ENCODE assay signal across 24 mouse cellular contexts in genomic region chr14:98808117-98808516, GRCm38 (mm10).
"Had no signal": no experiment of that assay in that cellular context is flagged by ENCODE, and none has a peak within 500 bp of the region (broad histone marks: within the 10 kb centered on the region; RNA-seq: fewer than 3 reads in every experiment).

No protein-coding gene starts in this region.

- H3K9me3 ChIP-seq: heart, embryonic 13.5 days; heart, embryonic 15.5 days; hindbrain, embryonic 13.5 days; hindbrain, embryonic 15.5 days; limb, embryonic 13.5 days; limb, embryonic 15.5 days; liver, embryonic 12.5 days had no signal

- H3K4me2 ChIP-seq: heart, embryonic 11.5 days; heart, embryonic 13.5 days; heart, embryonic 15.5 days; hindbrain, embryonic 13.5 days; hindbrain, embryonic 15.5 days; limb, embryonic 13.5 days; limb, embryonic 15.5 days; liver, embryonic 12.5 days had no signal

- H3K27ac ChIP-seq: gastrocnemius, adult 2 months; heart, adult 2 months; heart, embryonic 13.5 days; heart, embryonic 15.5 days; hindbrain, embryonic 13.5 days; hindbrain, embryonic 15.5 days; hindbrain, postnatal 0 days; kidney, postnatal 0 days; limb, embryonic 13.5 days; limb, embryonic 15.5 days; liver, embryonic 12.5 days had no signal

- H3K36me3 ChIP-seq: heart, embryonic 13.5 days; heart, embryonic 15.5 days; hindbrain, embryonic 13.5 days; hindbrain, embryonic 15.5 days; limb, embryonic 13.5 days; limb, embryonic 15.5 days; liver, embryonic 12.5 days had no signal

- H3K9ac ChIP-seq: heart, embryonic 13.5 days; heart, embryonic 15.5 days; hindbrain, embryonic 13.5 days; hindbrain, embryonic 15.5 days; limb, embryonic 13.5 days; limb, embryonic 15.5 days; liver, embryonic 12.5 days had no signal

- DNase-seq: gastrocnemius, adult 2 months; gastrocnemius, postnatal 10 days; gastrocnemius, postnatal 25 days; heart, adult 2 months; heart, postnatal 14 days; heart, postnatal 36 days; kidney, adult 11 months; kidney, adult 8-10 months; kidney, postnatal 14 days; kidney, postnatal 36 days; layer of hippocampus, adult 9-11 months; layer of hippocampus, postnatal 36 days; left cerebral cortex, postnatal 4 days had no signal

- H3K4me3 ChIP-seq: gastrocnemius, adult 2 months; heart, adult 2 months; heart, embryonic 13.5 days; heart, embryonic 15.5 days; hindbrain, embryonic 13.5 days; hindbrain, embryonic 15.5 days; limb, embryonic 13.5 days; limb, embryonic 15.5 days; liver, embryonic 12.5 days had no signal

- H3K4me1 ChIP-seq: heart, embryonic 13.5 days; heart, embryonic 15.5 days; hindbrain, embryonic 15.5 days; limb, embryonic 13.5 days; limb, embryonic 15.5 days; liver, embryonic 12.5 days had no signal

- ATAC-seq: hindbrain, postnatal 0 days; intestine, embryonic 16.5 days; liver, embryonic 12.5 days had no signal

- H3K27me3 ChIP-seq: heart, embryonic 13.5 days; heart, embryonic 15.5 days; hindbrain, embryonic 13.5 days; hindbrain, embryonic 15.5 days; limb, embryonic 13.5 days; limb, embryonic 15.5 days; liver, embryonic 12.5 days had no signal
